Mouse (Mus musculus): Measurements from ENCODE around the gene Bbs10.
A peak's percentile ranks its signal among the peaks of the same experiment; 100 is the strongest.

The Bbs10 gene

DNA sequence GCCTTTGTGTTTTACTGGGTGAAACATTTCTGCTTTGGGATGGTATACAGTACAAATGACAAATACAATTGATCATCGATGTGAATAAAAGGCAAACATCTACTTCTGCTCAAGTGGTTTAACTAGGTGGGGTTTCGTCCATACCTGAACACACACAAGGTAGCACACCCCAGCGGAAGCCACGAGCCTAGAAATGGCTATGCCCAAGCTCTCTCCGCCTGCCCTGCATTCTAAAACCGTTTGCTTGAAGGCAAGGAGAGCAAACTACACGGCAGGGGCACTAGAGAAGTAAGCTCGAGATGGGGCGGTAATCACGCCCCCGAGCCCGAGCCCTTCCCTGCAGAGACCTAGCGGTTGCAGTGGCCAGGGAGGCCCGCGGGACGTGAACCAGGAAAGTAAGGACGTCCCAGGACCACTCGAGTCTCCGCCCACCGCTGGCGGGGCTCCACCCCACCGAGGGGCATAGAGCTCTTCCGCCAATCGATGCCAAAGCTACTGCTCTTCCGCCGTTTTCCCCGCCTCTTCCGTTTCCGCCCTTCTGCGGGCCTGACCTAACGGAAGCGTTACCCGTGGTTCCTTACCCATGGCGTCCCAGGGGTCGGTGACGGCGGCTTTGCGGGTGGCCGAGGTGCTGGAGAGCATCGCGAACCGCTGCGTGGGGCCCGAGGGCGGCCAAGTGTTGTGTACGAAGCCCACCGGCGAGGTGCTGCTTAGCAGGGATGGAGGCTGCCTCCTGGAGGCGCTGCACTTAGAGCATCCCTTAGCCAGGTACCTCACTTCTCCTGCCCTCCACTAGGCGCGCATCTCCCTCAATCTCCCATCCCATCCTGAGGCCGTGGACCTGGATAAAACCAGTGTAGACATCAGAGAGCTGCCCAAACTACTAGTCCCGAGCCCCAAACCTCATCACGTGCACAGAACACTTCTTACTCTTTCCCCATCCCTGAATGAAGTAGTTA is at the start of gene Bbs10:
Gene Bbs10, plus strand, starts transcription at position 540 of the 959 bp plus-strand sequence.
- peak; percentile 98 for DNase-seq (ENCODE audit: low spot score)

DNA sequence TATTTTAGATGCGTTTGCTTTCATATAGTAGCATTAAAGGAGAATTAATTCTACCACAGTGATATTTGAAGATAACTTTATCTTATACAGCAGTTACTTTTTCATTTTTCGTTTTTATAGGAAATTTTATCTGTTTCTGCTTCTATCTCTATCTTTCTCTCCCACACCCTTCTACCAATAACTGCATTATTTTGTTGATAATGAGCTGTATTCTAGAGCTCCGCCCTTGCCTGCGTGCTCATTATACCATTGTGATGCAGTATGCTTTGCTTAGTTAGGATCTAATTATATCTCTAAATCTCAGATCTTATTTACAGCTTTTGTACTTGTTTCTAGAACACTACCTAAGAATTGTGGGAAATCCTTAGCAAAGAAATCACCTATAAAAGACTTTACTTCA is 48.3 kb upstream of the Bbs10 start:
- no peak for DNase-seq (ENCODE audit: low spot score)

DNA sequence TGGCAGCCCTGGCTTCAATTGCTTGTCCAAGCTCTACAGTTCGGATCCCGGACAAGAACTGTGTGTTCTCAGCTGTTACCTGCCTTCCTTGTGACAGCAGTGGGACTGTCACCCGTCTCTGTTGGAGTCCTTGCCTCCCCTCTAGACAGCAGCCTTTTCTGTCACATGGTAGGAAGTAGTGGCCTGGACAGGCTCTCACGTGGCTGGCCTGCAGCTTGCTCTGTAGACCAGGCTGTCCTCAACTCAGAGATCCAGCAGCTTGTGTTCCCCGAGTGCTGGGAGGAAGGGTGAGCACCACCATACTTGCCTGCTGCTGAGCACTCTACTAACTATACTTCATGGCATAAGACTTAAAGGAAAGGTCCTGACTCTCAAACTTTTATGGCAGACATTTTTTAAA is 46.8 kb upstream of the Bbs10 start:
- DNase-seq (ENCODE audit: low spot score): no peak

DNA sequence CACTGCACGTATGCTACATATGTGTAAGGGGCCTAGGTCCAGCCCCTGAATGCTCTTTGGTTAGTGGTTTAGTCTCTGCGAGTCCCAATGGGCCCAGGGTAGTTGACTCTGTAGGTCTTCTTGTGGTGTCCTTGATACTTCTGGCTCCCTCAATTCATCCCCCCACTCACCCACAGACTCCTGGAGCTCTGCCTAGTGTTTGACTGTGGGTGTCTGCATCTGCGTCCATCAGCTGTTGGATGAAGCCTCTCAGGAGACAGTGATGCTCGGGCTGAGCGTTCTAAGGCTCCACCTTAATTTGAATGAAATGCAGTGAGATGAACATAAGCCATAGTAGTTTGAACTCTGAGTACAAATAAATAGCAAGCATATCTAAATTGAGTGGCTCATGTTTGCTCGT is 43.3 kb upstream of the Bbs10 start:
- DNase-seq (ENCODE audit: low spot score): no peak

DNA sequence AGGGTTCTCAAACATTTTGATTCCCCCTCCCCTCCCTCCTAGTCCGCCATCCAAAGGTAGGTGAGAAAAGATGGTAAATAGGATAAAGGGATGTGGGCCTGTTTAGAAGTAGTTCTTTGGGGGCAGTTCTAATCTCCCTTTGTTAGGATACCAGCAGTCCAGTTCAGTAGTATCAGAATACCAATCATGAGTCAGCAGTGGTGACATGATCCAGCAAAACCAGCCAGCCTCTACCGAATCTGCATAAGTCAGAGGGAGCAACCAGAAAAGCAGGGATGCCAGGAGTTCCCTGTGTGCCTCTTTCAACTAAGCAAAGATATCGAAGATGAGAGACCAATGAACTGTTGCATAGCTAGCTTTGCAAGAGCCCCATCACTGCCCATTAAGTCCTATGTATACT is 42.3 kb upstream of the Bbs10 start:
- no peak for DNase-seq (ENCODE audit: low spot score)

DNA sequence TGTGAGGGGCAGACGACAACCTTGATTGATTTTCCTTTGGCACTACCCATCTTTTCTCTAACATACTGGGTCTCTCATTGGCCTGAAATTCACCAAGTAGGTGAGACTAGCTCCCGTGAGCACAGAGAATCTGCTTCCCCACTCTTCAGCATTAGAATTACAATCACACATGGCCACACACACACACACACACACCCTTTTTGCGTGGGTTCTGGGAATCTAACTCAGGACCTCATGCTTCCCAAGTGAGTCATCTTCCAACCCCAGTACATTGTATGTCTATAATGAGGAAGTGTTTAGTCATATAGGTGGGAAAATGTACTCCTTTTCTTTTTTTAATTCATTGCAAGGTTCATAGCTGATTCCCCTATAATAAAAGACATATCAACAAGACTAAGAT is 41.1 kb upstream of the Bbs10 start:
- no peak for DNase-seq (ENCODE audit: low spot score)

DNA sequence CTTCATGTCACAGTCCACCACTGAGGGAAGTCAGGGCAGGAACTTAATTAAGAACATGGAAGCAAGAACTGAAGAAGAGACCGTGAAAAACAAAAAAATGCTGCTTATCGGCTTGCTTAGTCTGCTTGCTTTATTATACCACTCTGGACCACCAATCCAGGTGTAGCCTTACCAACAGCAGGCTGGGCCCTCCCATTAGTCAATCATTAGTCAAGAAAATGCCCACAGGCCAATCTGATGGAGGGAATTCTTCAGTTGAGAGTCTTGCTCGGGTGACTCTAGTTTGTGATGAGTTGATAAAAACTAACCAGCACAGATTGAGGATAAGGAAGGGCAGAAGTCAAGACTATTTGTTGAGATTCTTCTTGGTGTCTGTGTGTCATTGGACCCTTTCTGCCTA is 40.2 kb upstream of the Bbs10 start:
- no peak for DNase-seq (ENCODE audit: low spot score)

DNA sequence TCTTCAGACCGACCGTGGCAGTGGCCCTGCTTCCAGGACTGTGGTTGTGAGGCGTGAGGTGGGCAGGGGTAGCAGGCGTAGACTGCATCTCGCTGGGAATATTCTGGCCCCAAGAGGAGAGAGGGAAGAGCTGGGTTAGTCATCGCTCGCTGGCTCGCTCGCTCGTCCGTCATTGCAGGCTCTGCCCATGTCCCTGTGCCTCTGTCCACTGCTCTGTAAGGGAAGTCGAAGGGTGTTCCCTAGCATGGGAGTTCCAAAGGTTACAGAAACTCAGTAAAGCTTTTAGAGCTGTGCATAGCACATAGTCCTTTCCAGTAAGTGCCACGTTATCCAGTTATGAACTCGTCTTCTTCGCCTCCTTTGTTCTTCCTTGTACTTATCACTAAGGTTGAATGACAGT is 26.8 kb upstream of the Bbs10 start:
- no peak for DNase-seq (ENCODE audit: low spot score)

DNA sequence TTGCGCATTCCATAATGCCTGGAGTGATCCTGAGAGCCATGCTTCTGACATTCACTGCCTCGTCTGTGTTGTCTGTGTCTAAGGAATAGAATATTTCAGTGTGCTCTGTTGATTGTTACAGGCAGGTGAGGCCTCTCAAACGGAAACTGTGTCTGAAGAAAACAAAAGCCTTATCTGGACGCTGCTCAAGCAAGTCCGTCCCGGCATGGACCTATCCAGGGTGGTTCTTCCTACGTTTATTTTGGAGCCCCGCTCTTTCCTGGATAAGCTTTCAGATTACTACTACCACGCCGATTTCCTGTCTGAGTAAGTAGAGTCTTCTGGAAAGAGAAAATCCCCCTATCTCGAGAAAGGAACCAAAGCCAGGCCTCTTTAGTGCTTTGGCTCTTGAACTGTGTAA is 25.6 kb upstream of the Bbs10 start:
- DNase-seq (ENCODE audit: low spot score): no peak

DNA sequence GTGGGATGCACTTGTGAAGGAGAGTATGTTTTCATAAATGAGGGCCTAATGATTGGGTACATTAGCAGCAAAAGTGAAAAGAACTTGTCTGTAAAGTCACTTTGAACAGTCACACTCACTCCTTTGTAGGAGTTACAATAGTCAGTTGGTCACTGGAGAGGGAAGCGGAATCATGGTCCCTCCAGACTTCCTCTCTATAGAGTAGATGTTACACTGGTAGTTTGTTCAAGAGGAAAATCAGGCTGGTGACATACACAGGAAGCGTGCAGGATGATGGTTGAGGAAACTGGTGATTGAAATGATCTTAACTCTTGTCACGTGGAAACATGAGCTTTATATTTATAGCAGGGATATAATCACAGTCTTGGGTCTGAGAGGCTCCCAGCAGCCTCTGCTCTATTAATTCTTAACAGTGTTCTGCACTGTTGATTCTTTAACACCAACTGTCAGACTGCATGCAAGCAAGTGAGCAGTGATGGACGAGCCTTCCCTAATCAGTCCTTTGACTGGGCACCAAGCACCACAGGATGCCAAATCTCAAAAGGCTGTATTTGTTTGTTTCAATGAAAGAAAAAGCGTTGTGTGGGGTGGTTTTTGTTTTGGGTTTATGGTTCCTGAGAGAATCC is 24.9 kb upstream of the Bbs10 start:
- peak; percentile 37 for DNase-seq (ENCODE audit: low spot score)

DNA sequence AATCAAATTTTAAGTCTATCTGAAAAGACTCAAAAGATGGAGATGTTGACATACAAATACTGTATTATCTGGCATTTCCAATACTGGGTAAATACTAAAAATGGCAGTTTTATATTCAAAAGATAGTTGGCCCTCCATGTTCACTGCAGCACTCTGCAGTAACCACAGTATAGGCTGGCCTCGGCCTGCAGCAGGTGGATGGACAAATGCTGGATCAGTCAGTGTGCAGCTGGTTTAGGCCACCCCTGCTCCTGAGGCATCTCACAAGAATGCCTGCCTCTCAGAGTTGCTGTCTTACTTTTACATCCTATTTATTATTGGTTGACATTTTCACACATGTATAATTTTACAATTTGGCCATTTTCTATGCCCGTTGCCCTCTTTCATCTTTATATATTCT is 22.7 kb upstream of the Bbs10 start:
- no peak for DNase-seq (ENCODE audit: low spot score)

DNA sequence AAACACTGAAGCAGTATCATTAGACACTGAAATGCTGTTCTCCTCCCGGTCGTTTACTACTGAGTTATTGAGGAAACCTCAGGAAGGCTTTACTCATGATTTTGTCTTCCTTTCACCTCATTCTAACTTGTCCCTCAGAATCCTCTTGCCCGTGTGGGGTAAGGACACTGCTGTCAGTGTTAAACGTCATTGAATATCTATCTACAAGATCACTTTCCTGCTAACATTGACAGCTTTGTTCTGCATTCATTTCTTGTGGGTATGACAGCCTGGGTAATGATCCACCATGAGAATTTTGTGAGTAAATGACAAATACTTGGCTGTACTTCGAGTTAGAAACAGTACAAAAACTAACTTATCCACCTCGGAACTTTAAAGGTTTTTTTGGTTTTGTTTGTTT is 848 bp upstream of the Bbs10 start:
- DNase-seq (ENCODE audit: low spot score): no peak

DNA sequence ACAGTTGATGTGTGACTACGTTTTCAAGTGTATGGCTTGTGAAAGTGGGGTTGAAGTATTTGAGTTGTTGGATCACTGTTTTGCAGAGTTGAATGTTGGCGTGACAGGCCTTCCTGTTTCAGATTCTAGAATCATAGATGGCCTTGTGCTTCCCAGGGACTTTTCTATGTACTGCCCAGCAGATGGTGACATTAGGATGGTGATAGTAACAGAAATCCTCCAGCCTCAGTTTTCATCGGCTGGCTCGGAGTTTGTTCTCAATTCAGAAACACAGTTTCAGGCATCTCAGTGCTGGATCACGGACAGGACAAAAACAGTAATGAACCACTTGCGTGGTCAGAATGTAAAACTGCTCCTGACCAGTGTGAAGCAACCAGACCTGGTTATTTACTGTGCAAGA is 1.1 kb downstream of the Bbs10 start:
- peak; percentile 24 for DNase-seq (ENCODE audit: low spot score)

DNA sequence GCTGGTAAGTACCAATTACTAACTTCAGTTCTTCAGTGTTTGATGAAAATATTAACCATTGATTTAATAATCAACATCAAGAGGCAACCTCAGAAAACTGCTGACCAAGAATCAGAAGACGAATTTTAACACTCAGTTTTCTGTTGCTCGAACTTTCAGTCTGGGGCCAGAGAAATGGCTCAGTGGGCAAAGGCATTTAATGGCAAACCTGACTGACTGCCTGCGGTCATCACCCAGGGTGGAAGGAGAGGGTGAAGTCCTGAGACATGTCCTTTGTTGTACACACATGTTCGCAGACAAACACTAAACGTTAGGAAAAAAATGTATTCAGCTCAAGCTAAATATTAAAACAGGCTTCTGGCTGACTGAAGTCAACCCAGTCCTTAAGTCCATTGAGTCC is 2.6 kb downstream of the Bbs10 start:
- DNase-seq (ENCODE audit: low spot score): no peak

DNA sequence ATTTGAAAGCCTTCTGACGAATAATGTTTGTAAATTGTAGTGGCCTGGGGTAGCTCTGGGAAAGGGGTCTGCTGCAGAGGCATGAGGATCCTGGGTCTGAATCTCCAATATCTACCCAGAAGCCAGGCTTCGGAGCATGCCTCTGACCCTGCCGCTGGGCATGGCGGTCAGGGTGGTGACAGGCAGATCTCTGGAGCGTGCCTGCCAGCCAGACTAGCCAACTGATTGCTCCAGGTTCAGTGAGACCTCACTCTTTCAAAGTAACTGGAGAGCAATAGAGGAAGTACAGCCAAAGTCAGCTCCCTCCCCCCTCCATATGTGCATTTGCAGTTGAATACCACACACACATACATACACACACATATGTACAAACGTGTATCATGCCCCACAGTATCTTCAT is 4.0 kb downstream of the Bbs10 start:
- no peak for DNase-seq (ENCODE audit: low spot score)

DNA sequence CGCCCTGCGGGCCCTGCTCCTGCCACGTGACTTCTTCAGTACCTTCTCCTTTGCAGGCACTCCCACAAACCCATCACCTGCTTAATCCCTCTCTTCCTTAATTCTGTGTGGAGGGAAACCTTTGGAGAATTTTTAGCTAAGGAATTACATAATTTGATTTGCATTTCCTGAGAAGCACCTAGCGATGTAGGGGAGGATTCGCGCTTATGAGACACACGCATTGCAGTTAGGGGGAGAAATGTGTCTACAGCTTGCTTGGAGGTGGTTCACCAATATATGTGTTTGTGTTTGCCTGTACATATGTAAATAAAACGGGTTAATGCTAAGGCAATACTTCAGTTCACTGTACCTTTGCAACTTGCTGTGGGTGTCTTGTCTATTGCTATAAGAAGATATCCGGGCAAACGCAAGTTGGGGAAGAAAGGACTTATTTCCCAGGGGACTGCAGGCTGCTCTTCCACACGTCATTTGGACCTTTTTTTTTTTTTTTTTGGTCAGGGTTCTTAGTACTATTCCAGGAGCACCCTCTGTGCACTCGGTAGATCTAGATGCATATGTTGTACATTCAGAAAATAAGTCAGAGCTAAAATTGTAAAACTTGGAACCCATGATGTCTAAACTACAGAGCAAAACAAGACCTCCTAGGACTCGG is 10.5 kb downstream of the Bbs10 start:
- DNase-seq (ENCODE audit: low spot score): no peak

DNA sequence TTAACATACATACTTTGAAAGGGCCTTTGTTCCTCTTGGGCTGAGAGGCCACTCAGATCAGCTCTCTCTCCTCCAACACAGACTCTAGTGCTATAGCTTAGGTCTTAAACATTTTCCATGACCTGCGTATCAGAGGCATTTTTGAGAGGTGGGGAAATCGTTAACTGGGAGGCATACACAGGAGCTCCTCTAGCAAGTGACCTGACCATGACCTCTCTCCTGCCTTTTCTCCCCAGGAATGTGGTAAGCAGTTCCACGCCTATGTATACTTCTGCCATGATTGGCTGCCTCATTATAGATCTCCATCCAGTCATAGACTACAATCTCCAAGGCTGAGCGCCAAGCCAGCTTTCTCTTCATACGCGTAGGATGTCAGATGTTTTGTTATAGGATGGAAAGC is 14.8 kb downstream of the Bbs10 start:
- DNase-seq (ENCODE audit: low spot score): peak; percentile 10

DNA sequence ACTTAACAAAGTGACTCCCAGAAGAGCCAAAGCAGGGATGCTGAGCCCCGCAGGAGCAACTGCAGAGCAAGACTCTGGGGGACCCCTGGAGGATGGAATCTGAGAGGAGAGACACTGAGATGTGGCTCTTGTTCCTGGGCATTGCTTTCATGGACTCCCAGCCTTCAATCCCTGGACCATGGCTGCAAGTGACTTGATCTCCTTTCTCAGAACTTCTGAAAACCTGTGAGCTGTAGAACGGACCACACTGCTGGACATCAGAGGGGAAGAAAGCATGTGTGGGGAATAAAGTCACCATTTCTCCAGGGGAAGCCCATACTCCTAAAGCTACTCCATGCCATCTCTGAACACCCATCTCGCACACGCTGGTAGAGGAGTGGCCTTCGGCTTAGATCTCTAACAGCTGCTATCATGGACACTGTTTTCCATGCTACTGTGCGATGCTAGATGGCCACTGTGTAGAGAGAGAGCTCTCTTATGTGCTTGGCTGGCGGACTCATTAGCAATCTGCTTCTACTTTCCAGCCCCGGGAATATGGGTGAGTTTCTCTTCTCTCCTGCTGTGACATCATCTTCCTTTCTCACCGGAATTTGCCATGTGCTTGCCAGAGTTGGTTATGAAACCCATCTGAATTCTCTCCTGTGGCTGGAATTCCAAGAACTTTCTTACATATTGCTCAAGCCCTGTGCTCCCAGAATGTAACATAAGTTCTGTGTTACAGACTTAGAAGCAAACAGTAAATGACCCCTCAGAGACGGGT is 16.3 kb downstream of the Bbs10 start:
- DNase-seq (ENCODE audit: low spot score): no peak

DNA sequence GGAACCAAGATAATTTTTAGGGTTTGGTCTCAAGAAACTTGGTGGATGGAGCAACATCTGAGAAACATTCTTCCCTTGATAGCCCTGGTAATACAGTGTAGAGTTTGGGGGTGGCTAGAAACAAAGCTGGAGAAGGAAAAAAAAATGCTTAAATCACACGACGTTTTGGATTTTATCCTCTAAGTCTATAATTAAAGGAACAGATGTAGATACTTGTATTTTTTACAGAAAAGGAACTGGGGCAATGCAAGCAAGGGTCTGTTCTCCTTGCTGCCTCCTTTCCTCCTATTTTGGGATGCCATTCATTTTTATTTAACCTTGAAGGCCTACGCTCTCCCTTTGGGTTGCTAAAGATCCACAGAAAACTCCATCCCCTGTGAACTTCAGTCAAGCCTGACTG is 17.5 kb downstream of the Bbs10 start:
- DNase-seq (ENCODE audit: low spot score): no peak

DNA sequence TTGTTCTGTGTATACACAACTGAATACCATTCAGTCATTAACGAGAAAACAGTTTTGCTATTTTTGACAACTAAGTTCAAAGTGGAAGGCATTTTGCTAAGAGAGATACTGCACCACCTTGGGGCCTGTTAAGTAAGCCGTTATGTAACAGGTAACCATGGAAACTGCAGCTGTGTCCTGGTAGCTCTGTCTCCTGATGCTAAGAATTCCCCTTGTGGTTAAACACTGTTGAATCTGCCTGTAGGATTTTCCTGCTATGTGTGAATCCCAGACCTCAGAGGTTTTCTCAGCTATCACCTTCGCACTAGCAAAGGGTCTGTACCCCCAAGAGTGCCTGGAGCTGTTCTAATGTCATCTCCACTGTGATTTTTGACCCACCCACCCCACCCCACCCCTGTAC is 19.5 kb downstream of the Bbs10 start:
- DNase-seq (ENCODE audit: low spot score): peak; percentile 7

DNA sequence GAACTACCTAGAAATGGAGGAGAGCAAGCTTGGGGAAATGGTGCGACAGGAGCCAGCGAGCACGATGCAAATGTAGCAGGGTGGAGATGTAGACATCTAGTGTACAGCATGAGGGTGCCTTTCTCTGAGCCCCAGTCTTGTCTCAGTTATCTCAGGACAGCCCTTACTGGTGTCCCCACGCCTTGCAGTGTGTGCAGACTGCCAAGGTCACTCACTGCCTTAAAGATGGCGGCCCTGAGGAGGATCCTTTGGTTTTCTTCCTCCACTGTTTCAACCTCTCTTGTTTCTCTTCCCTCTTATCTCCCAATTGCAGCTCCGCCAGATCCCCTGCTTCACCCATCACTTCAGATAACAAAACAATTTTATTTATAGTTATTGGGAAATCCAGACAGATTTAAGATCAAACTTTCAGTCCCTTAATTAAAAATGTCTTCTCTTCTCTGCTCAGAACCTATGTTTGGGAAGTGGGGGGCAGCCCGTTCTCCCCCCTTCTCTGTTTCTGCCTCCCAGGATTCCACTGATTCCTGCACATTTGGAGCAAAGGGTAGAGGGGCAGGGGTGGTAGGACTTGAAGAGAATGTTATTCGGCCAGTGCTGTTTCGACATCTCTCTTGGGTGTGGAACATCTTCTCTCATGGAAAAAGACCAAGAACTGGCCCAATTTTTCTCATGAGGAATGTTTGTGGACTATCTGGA is 20.5 kb downstream of the Bbs10 start:
- DNase-seq (ENCODE audit: low spot score): no peak

DNA sequence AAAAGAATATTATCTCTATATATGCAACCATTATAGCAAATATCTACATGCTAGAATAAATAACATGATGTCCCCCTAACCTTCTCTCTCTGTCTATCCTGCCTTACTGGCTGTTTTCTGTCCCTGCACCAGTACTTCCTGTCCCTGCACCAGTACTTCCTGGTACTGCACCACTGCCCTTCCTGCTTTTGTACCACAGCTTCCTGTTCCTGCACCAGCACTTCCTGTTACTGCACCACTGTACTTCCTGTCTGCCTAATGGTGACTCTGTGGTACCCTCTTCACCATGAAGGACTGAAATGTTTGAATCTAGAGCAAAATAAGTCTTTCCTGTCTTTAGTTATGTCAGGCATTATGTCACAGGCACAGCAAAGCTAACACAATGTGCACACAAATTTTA is 22.1 kb downstream of the Bbs10 start:
- no peak for DNase-seq (ENCODE audit: low spot score)
